Mouse (Mus musculus) embryonic facial prominence, embryonic 10.5 days (tissue): ENCODE data around the gene Dnajb2. TPM values are rescaled to one million over a fixed set of nuclear protein-coding genes. Genes with fewer than 3 reads are reported as not detected.
A peak's percentile ranks its signal among the peaks of the same experiment; 100 is the strongest.

Experiments
- DNase-seq: peaks from one replicate; pipeline ENCODE4 v3.0.0-alpha.2; 2017; ENCODE audit warnings: low spot score
- H3K27ac ChIP-seq: fragments of 300-500 bp; sonication (generic); replicated peaks from 2 replicates; pipeline ENCODE4 v1.5.1; 2016; ENCODE audit warnings: mild to moderate bottlenecking
- H3K27me3 ChIP-seq: fragments of 300-500 bp; sonication (generic); replicated peaks from 2 replicates; pipeline ENCODE4 v1.6.1; 2016; ENCODE audit warnings: low read depth, mild to moderate bottlenecking; ENCODE audit not compliant: poor library complexity, severe bottlenecking
- H3K36me3 ChIP-seq: fragments of 300-500 bp; sonication (generic); replicated peaks from 2 replicates; pipeline ENCODE4 v1.6.1; 2016; ENCODE audit warnings: mild to moderate bottlenecking, moderate library complexity
- H3K4me1 ChIP-seq: fragments of 300-500 bp; sonication (generic); 2 replicates; pipeline ENCODE4 v1.6.1; 2016
- H3K4me3 ChIP-seq: fragments of 300-500 bp; sonication (generic); 2 replicates; pipeline ENCODE4 v1.5.1; 2016; ENCODE audit warnings: mild to moderate bottlenecking, moderate library complexity
- H3K9me3 ChIP-seq: fragments of 300-500 bp; sonication (generic); 2 replicates; pipeline ENCODE4 v1.6.1; 2016; ENCODE audit warnings: mild to moderate bottlenecking
- WGBS: fragments of 180-500 bp; shearing (Covaris S2); methylation state at CpG from one replicate; pipeline ENCODE4 v1.1.7; 2016; 5-methylcytosine and 5-hydroxymethylcytosine counted together
- polyA plus RNA-seq: library from polyadenylated mRNA; unstranded; fragments of >200 nt; fragmentation: Nextera tagmentation; extraction: Ambion mirVana; gene quantifications from 2 replicates; pipeline ENCODE4 v1.2.1, GENCODE M21; 2016

Dnajb2 gene
- polyA plus RNA-seq, 1 experiment from 2014 or later = 27.0 TPM

- Histone ChIP-seq H3K27me3 (peaks cover 58% of the 10 kb centered on the region), H3K9me3 (no peaks in the 10 kb centered on the region), H3K27ac (no peak overlapping the region), H3K4me3 (no peak overlapping the region), H3K36me3 (no peaks in the 10 kb centered on the region), H3K4me1 (peaks cover 15% of the 10 kb centered on the region)
- DNase-seq = no peak
These were observed 25.1 kb downstream of the Dnajb2 start for GRCm38 (mm10) chr1:75261278-75261677.

GRCm38 (mm10) chr1:75262969-75263951 is 27.1 kb downstream of the Dnajb2 start:
- Histone ChIP-seq H3K9me3 (no peaks in the 10 kb centered on the region), H3K4me3 (peak overlapping the region; percentile 45), H3K4me1 (peaks cover 15% of the 10 kb centered on the region), H3K27me3 (peaks cover 59% of the 10 kb centered on the region), H3K36me3 (no peaks in the 10 kb centered on the region), H3K27ac (no peak overlapping the region)
- WGBS = 1% methylated on average over 40 of the region's 40 CpGs
- DNase-seq = peak; percentile 85

DNA sequence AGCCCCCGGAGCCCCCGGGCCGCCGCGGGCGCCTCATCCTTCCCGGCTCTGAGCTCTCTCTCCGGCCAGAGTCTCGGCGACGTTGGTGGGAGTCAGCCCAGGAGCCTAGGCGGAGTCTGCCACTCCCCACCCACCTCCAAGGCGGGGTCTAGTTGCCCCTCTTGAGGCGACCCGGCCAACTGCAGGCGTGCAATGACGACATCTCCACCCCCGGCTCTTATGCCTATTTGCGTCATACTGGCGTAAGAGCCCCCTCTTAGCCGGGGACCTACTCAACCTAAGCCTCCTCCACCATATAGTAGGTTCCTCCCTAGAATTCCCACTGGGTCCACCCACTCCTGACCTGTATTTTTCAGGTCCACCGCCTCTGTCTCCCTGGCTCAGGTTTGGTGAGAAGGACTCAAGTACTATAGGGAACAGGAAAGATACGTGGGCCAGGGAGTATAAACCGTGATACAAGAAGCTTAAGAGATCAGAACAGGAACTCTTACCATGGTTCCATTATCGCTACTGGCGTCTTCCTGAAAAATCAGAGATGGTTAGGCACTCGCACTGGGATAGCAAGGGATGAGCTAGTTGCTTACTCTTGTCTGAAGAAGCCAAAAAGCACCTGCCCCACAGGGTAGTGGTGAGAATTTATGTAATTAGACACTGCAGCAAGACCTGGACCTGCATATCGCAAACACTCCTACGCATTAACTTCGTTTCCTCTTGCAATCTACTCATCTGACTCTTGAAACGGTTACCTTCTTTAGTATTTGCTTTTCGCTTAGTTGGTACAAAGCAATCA is 28.1 kb downstream of the Dnajb2 start, which contains the start of gene Ptprn:
Ptprn (minus strand) TSS at position 412 of the 790 bp plus-strand sequence.
- Histone ChIP-seq H3K27me3 (peaks cover 66% of the 10 kb centered on the region), H3K9me3 (no peaks in the 10 kb centered on the region), H3K36me3 (no peaks in the 10 kb centered on the region), H3K4me1 (peaks cover 15% of the 10 kb centered on the region), H3K4me3 (peak within 1 kb of the TSS; percentile 45), H3K27ac (no peak within 1 kb of the TSS)
- peak; percentile 45 for DNase-seq
- WGBS = 13% methylated on average over 32 of the region's 32 CpGs

DNA sequence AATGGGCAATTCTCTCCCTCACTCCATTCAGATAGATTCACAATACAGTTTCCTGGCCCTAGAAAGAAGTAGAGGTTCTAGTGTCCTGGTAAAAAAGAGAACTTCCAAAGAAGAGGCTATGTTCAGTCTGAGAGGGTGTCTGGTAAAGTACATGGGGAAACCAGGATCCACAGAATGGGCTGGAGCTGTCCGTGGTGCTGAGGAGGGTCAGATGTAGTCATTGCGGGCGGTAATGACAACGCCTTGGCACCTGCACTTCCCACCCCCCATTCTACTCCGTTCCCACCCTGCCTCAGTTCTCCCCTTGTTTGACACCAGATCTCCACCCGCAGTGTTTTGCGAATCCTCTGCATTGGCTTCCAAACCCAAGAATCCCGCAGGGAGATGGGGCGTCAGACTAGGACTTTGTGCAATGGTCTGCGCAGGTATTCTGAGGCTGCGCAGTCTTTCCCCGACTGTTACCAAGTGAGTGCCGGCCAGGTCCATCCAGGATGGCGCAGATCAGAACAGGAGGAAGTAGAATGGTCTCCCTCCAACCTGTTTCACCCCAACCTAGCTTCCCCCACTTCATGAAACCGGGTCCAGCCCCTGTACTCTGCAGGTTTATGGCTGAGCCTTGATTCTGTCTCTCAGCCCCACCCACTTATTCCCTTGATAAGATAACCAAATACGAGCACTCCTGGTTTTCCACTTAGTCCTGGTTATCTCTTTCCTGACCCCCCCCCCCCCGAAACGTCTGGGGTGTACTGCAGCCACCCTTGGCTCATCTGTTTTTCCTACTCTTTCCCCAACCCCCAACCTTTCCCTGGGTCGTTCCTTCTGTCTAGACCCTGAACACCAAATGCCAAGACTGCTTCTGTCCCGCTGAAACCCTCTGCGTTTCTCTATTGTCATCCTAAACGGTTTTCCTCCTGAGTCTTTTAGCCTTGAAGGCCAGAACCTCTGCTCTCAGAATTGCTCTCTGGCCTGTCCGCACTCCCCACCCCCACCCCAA is 41.3 kb downstream of the Dnajb2 start:
- peak overlapping the region; percentile 4; the same call in 1 of the 2 replicates for H3K4me3 ChIP-seq
- no peaks in the 10 kb centered on the region for H3K36me3 ChIP-seq
- DNase-seq = peak; percentile 79
- no peak overlapping the region for H3K27ac ChIP-seq
- H3K4me1 ChIP-seq = peaks cover 3% of the 10 kb centered on the region; the same call in 1 of the 2 replicates
- peaks cover 7% of the 10 kb centered on the region; the same call in 1 of the 2 replicates for H3K9me3 ChIP-seq
- WGBS = 4% methylated on average over 23 of the region's 23 CpGs
- peaks cover 25% of the 10 kb centered on the region for H3K27me3 ChIP-seq

DNA sequence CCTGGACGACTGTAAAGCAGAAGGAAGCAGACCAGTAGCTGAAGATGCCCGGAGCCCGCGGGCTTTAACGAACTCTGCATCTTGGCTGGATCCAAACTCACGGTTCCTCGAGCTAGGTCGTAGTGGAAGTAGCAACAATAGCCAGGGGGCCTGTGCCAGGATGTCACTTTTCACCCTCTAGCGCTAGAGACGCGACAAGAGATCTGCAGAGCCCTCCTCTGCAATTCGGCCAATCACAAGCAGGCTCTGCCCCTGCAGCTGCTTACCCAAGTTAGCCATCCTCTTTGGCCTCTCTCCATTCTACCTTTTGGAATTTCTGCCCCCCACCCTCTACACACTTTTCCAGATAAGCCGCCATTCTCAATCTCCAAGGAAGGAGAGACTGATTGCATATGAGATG is 42.0 kb downstream of the Dnajb2 start, which contains the start of gene Resp18:
Resp18 (minus strand) TSS at position 188 of the 400 bp plus-strand sequence.
- Histone ChIP-seq H3K9me3 (peaks cover 7% of the 10 kb centered on the region; the same call in 1 of the 2 replicates), H3K4me3 (peak within 1 kb of the TSS; percentile 4; the same call in 1 of the 2 replicates), H3K4me1 (peaks cover 3% of the 10 kb centered on the region; the same call in 1 of the 2 replicates), H3K36me3 (no peaks in the 10 kb centered on the region), H3K27me3 (peaks cover 25% of the 10 kb centered on the region), H3K27ac (no peak within 1 kb of the TSS)
- 4% methylated on average over 13 of the region's 13 CpGs for WGBS
- no peak for DNase-seq

- Histone ChIP-seq H3K36me3 (no peaks in the 10 kb centered on the region), H3K4me3 (no peak overlapping the region), H3K27ac (no peak overlapping the region), H3K27me3 (peaks cover 12% of the 10 kb centered on the region), H3K9me3 (peaks cover 7% of the 10 kb centered on the region; the same call in 1 of the 2 replicates), H3K4me1 (peaks cover 2% of the 10 kb centered on the region; the same call in 1 of the 2 replicates)
- no peak for DNase-seq
- 79% methylated on average over 5 of the region's 5 CpGs for WGBS
These were observed 46.8 kb downstream of the Dnajb2 start for GRCm38 (mm10) chr1:75283017-75283416.

GRCm38 (mm10) chr1:75284911-75285310 is 48.7 kb downstream of the Dnajb2 start:
- no peaks in the 10 kb centered on the region for H3K27me3 ChIP-seq
- no peak overlapping the region for H3K27ac ChIP-seq
- no peaks in the 10 kb centered on the region for H3K36me3 ChIP-seq
- 88% methylated on average over 7 of the region's 7 CpGs for whole genome bisulfite sequencing
- H3K4me3 ChIP-seq = no peak overlapping the region
- DNase-seq = no peak
- peaks cover 11% of the 10 kb centered on the region; the same call in 1 of the 2 replicates for H3K4me1 ChIP-seq
- peaks cover 7% of the 10 kb centered on the region; the same call in 1 of the 2 replicates for H3K9me3 ChIP-seq

DNA sequence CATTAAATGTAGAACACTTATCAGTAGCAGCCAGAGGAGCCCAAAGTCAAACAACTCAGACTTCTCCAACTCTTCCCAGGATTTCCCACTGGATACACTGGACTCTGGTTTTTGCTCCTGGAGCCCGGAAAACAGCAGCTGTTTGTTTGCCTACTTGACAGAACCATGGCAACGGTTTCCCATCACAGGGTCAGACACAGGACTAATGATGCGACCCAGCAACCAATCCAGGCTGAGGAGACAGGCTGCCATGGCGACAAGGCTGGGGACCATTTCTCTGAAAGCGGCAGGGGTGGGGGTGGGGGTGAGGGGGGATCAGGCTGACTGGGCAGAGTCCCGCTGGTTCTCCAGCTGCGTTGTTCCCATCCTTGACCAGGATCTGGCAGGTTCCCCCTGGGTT is 53.2 kb downstream of the Dnajb2 start:
- H3K9me3 ChIP-seq = no peaks in the 10 kb centered on the region
- H3K4me3 ChIP-seq = no peak overlapping the region
- H3K4me1 ChIP-seq = peaks cover 28% of the 10 kb centered on the region
- no peaks in the 10 kb centered on the region for H3K27me3 ChIP-seq
- H3K36me3 ChIP-seq = no peaks in the 10 kb centered on the region
- no peak overlapping the region for H3K27ac ChIP-seq
- 9% methylated on average over 7 of the region's 7 CpGs for whole genome bisulfite sequencing
- peak; percentile 63 for DNase-seq

- no peaks in the 10 kb centered on the region for H3K36me3 ChIP-seq
- 59% methylated on average over 8 of the region's 8 CpGs for WGBS
- DNase-seq = no peak
- no peak overlapping the region for H3K27ac ChIP-seq
- H3K4me1 ChIP-seq = peaks cover 28% of the 10 kb centered on the region
- H3K27me3 ChIP-seq = no peaks in the 10 kb centered on the region
- H3K4me3 ChIP-seq = no peak overlapping the region
- H3K9me3 ChIP-seq = no peaks in the 10 kb centered on the region
These were observed 53.8 kb downstream of the Dnajb2 start for GRCm38 (mm10) chr1:75289888-75290431.

- Histone ChIP-seq H3K4me1 (peaks cover 28% of the 10 kb centered on the region), H3K9me3 (no peaks in the 10 kb centered on the region), H3K27me3 (no peaks in the 10 kb centered on the region), H3K27ac (no peak overlapping the region), H3K36me3 (no peaks in the 10 kb centered on the region), H3K4me3 (no peak overlapping the region)
- no peak for DNase-seq
These were observed 54.4 kb downstream of the Dnajb2 start for GRCm38 (mm10) chr1:75290582-75290981.

- Histone ChIP-seq H3K4me3 (no peak overlapping the region), H3K36me3 (no peaks in the 10 kb centered on the region), H3K4me1 (peaks cover 28% of the 10 kb centered on the region), H3K9me3 (no peaks in the 10 kb centered on the region), H3K27ac (no peak overlapping the region), H3K27me3 (no peaks in the 10 kb centered on the region)
- whole genome bisulfite sequencing = 86% methylated on average over 8 of the region's 8 CpGs
- DNase-seq = no peak
These were observed 55.1 kb downstream of the Dnajb2 start for GRCm38 (mm10) chr1:75291321-75291720.
